Comparison of ENCODE assay signal across 20 mouse cellular contexts in genomic region chr16:38672370-38672769, GRCm38 (mm10). TPM values are rescaled to one million over a fixed set of nuclear protein-coding genes. Genes with fewer than 3 reads are reported as not detected.
DNase-seq lines count a peak whose midpoint lies in the region; ATAC-seq and TF ChIP-seq lines count a peak whose summit lies in the region.
"Had no signal": no experiment of that assay in that cellular context is flagged by ENCODE, and none has a peak within 500 bp of the region (broad histone marks: within the 10 kb centered on the region; RNA-seq: fewer than 3 reads in every experiment).

No protein-coding gene starts in this region.

- H3K36me3 ChIP-seq in heart, embryonic 13.5 days: peaks cover 23% of the 10 kb centered on the region
- H3K36me3 ChIP-seq in hindbrain, embryonic 14.5 days (replicated peaks; ENCODE audit: control insufficient read depth, insufficient read depth): no peaks in the 10 kb centered on the region
- H3K36me3 ChIP-seq in hindbrain, embryonic 13.5 days: no peaks in the 10 kb centered on the region
- H3K36me3 ChIP-seq in lung, embryonic 15.5 days: no peaks in the 10 kb centered on the region
- H3K36me3 ChIP-seq: embryonic facial prominence, embryonic 15.5 days; limb, embryonic 12.5 days; midbrain, embryonic 15.5 days; neural tube, embryonic 12.5 days had no signal

- peak overlapping the region; percentile 45 for H3K4me2 ChIP-seq in heart, embryonic 13.5 days
- no peak overlapping the region for H3K4me2 ChIP-seq in hindbrain, embryonic 14.5 days (replicated peaks)
- no peak overlapping the region for H3K4me2 ChIP-seq in hindbrain, embryonic 13.5 days
- no peak overlapping the region for H3K4me2 ChIP-seq in lung, embryonic 15.5 days
- H3K4me2 ChIP-seq: embryonic facial prominence, embryonic 15.5 days; limb, embryonic 12.5 days; liver, embryonic 11.5 days; midbrain, embryonic 15.5 days; neural tube, embryonic 12.5 days had no signal

- TF ChIP-seq POLR2A in lung, adult 2 months (IDR thresholded peaks at IDR 0.05; ENCODE audit: borderline replicate concordance, extremely low read depth, low read depth, low read length): no peak

- intact Hi-C loops in heart, postnatal 10 days (cut with DNase I): loop anchor here (5.0 kb wide), 1 partner anchor 35 kb away; no protein-coding TSS in a partner anchor

- no peaks in the 10 kb centered on the region for H3K27me3 ChIP-seq in heart, embryonic 13.5 days (replicated peaks)
- no peaks in the 10 kb centered on the region for H3K27me3 ChIP-seq in hindbrain, embryonic 14.5 days (ENCODE audit: control insufficient read depth, insufficient read depth, low read length)
- no peaks in the 10 kb centered on the region for H3K27me3 ChIP-seq in hindbrain, embryonic 13.5 days
- no peaks in the 10 kb centered on the region for H3K27me3 ChIP-seq in lung, embryonic 15.5 days
- H3K27me3 ChIP-seq: embryonic facial prominence, embryonic 15.5 days; limb, embryonic 12.5 days; midbrain, embryonic 15.5 days; neural tube, embryonic 12.5 days had no signal

- H3K27ac ChIP-seq in heart, embryonic 13.5 days (replicated peaks): peak overlapping the region; percentile 84
- 0 out of 2 replicates have a peak overlapping the region, but pooled peaks have one; percentile 75 for H3K27ac ChIP-seq in hindbrain, embryonic 14.5 days
- H3K27ac ChIP-seq in hindbrain, embryonic 13.5 days: no peak overlapping the region
- H3K27ac ChIP-seq in lung, embryonic 15.5 days: no peak overlapping the region
- H3K27ac ChIP-seq: embryonic facial prominence, embryonic 15.5 days; limb, embryonic 12.5 days; neural tube, embryonic 12.5 days had no signal

- peak overlapping the region; percentile 3; the same call in 1 of the 2 replicates for H3K4me3 ChIP-seq in heart, embryonic 13.5 days
- H3K4me3 ChIP-seq in hindbrain, embryonic 14.5 days (replicated peaks; ENCODE audit: low read length): no peak overlapping the region
- H3K4me3 ChIP-seq in hindbrain, embryonic 13.5 days: no peak overlapping the region
- H3K4me3 ChIP-seq in lung, embryonic 15.5 days: no peak overlapping the region
- no peak overlapping the region for H3K4me3 ChIP-seq in lung, adult 2 months (replicated peaks; ENCODE audit: extremely low read depth, low read depth, low read length)
- H3K4me3 ChIP-seq: embryonic facial prominence, embryonic 15.5 days; limb, embryonic 12.5 days; megakaryocyte, embryonic 14.5 days; midbrain, embryonic 15.5 days; neural tube, embryonic 12.5 days had no signal

- 17% methylated on average over 5 of the region's 5 CpGs for WGBS in heart, embryonic 13.5 days
- WGBS in hindbrain, embryonic 14.5 days: 40% methylated on average over 5 of the region's 5 CpGs
- 49% methylated on average over 5 of the region's 5 CpGs for WGBS in hindbrain, embryonic 13.5 days
- WGBS in lung, embryonic 15.5 days: 25% methylated on average over 5 of the region's 5 CpGs
- WGBS in lung, adult 2 months: 47% methylated on average over 5 of the region's 5 CpGs

- no peaks in the 10 kb centered on the region for H3K9me3 ChIP-seq in heart, embryonic 13.5 days
- no peaks in the 10 kb centered on the region for H3K9me3 ChIP-seq in hindbrain, embryonic 14.5 days (ENCODE audit: control insufficient read depth, low read length)
- H3K9me3 ChIP-seq in hindbrain, embryonic 13.5 days: no peaks in the 10 kb centered on the region
- no peaks in the 10 kb centered on the region for H3K9me3 ChIP-seq in lung, embryonic 15.5 days
- H3K9me3 ChIP-seq: embryonic facial prominence, embryonic 15.5 days; limb, embryonic 12.5 days; megakaryocyte, embryonic 14.5 days; midbrain, embryonic 15.5 days; neural tube, embryonic 12.5 days had no signal

- H3K4me1 ChIP-seq in heart, embryonic 13.5 days: peaks cover 90% of the 10 kb centered on the region
- H3K4me1 ChIP-seq in hindbrain, embryonic 14.5 days (replicated peaks; ENCODE audit: control insufficient read depth, insufficient read depth, low read length): peaks cover 11% of the 10 kb centered on the region; the same call in 1 of the 2 replicates
- H3K4me1 ChIP-seq in hindbrain, embryonic 13.5 days (replicated peaks): peaks cover 43% of the 10 kb centered on the region
- H3K4me1 ChIP-seq in lung, embryonic 15.5 days: peaks cover 26% of the 10 kb centered on the region
- peaks cover 34% of the 10 kb centered on the region for H3K4me1 ChIP-seq in lung, adult 2 months (ENCODE audit: control insufficient read depth, insufficient read depth, low read length)
- H3K4me1 ChIP-seq: limb, embryonic 12.5 days; megakaryocyte, embryonic 14.5 days; neural tube, embryonic 12.5 days had no signal

- H3K9ac ChIP-seq in heart, embryonic 13.5 days: 0 out of 2 replicates have a peak overlapping the region, but pooled peaks have one; percentile 37
- H3K9ac ChIP-seq in hindbrain, embryonic 14.5 days: no peak overlapping the region
- no peak overlapping the region for H3K9ac ChIP-seq in hindbrain, embryonic 13.5 days
- H3K9ac ChIP-seq in lung, embryonic 15.5 days: no peak overlapping the region
- H3K9ac ChIP-seq: embryonic facial prominence, embryonic 15.5 days; limb, embryonic 12.5 days; liver, postnatal 0 days; midbrain, embryonic 15.5 days; neural tube, embryonic 12.5 days had no signal

- no peak for TF ChIP-seq CTCF in lung, adult 2 months (IDR thresholded peaks at IDR 0.05; ENCODE audit: insufficient read depth, low read length)

- ATAC-seq in heart, embryonic 13.5 days (ENCODE audit: extremely low read depth, insufficient number of reproducible peaks, low FRiP score, low TSS enrichment): no peak; the same call in 1 of the 2 replicates
- no peak for ATAC-seq in hindbrain, embryonic 14.5 days (ENCODE audit: low FRiP score)
- ATAC-seq in hindbrain, embryonic 13.5 days (ENCODE audit: low FRiP score): no peak
- peak; percentile 50; the same call in 1 of the 2 replicates for ATAC-seq in lung, embryonic 15.5 days (ENCODE audit: borderline replicate concordance, extremely low read depth, low FRiP score, low TSS enrichment)
- ATAC-seq: forebrain, embryonic 14.5 days; intestine, postnatal 0 days; liver, postnatal 0 days; midbrain, embryonic 15.5 days had no signal

- DNase-seq in heart, postnatal 10 days: no peak
- no peak for DNase-seq in hindbrain, embryonic 14.5 days (ENCODE audit: low spot score)
- no peak for DNase-seq in lung, adult 2 months
- DNase-seq: adrenal gland, adult 2 months; cerebellum, adult 11 months; cerebellum, adult 9-11 months; kidney, postnatal 25 days; liver, postnatal 0 days; right cerebral cortex, postnatal 14 days had no signal

RNA-seq across cellular contexts. Expression of gene Arhgap31, which starts 40.7 kb away (rescaled TPM):
- polyA plus RNA-seq in heart, embryonic 13.5 days (2015; fragmentation: Nextera tagmentation; extraction: Ambion mirVana): 26.2 and 27.9 TPM in 2 replicates
- total RNA-seq in heart, postnatal 10 days (2021): 10 to 100 TPM; 58.3 to 65.7 TPM
- 5.6 and 7.8 TPM in 2 replicates for polyA plus RNA-seq in hindbrain, embryonic 14.5 days (2014; fragmentation: Nextera tagmentation; extraction: Ambion mirVana)
- polyA plus RNA-seq in hindbrain, embryonic 13.5 days (2015; fragmentation: Nextera tagmentation; extraction: Ambion mirVana): 5.2 and 6.6 TPM in 2 replicates
- polyA plus RNA-seq in lung, embryonic 15.5 days (2015; fragmentation: Nextera tagmentation; extraction: Ambion mirVana): 16.7 and 19.9 TPM in 2 replicates
- 43.9 and 46.8 TPM in 2 replicates for polyA plus RNA-seq in lung, adult 2 months (2012; rRNA removed)

Comparison
In these comparisons a context has a peak if more than half of its experiments do, and no peak if none do; other contexts are left out.
1. H3K27ac ChIP-seq: peak in heart, embryonic 13.5 days (single experiment) and hindbrain, embryonic 14.5 days (single experiment); none in hindbrain, embryonic 13.5 days (single experiment) and lung, embryonic 15.5 days (single experiment).